Mouse (Mus musculus): Measurements from ENCODE around the gene Selenos. TPM values are rescaled to one million over a fixed set of nuclear protein-coding genes. Genes with fewer than 3 reads are reported as not detected.
"Not testable (repeated sequence)": the region's sequence is repeated elsewhere in the genome, so short reads cannot be mapped to it uniquely, and the experiment has no call there.

Selenos gene
- 10 to 100 TPM; 53.0 to 58.2 TPM for total RNA-seq (2021)
- long read RNA-seq, transcript Selenos-201 (6 exons, 1,191 nt) = major isoform, 83 of 91 reads
- long read RNA-seq, partial matches to known transcripts = 1 of 91 reads
- long read RNA-seq, other reads (novel, unspliced or antisense) = 1 of 91 reads

- peak; percentile 94 to 95 for DNase-seq (ENCODE audit: low spot score in 2 of 2)
Measured at GRCm38 (mm10) chr7:66079364-66080230, at the start of gene Selenos. Gene Selenos, plus strand, starts transcription at chr7:66079649.

DNA sequence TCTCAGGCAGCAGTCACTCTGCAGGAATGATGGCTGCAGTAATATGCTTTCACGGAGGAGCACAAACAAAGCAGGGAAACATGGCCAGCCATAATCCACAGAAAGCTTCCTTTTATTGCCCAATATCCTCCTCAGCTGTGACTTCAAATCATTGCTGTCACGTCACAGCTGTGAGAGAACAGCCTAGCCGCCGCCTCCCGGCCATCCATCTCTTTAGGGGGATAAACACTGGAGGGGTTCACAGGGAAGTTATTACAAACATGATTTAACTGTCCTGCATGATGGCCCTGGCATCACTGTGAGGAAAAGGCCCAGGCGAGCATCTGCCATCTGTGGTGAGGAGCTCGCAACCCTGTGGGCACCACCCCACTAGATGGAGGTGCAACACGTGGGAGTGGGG lies 42.6 kb upstream of the Selenos start:
- DNase-seq (ENCODE audit: low spot score in 2 of 2) = no peak

DNA sequence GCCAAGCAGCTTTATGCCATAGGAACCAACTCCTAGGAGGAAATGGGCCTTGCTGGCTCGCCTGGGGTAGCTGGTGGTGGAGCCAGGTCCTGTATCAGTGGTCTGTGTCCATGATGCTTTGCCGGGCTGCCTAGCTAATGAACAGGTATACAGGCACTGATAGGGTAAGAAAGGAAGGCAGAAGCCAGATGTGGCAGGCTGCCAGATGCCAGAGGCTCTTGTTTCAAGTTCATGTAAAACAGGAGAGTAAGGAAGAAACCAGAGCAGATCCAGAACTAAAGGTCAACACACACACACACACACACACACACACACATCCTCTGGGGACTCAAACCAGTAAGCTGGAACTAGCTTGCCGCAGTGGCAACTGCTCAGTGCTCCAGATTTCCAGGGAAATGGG lies 41.2 kb upstream of the Selenos start:
- no peak for DNase-seq (ENCODE audit: low spot score in 2 of 2)

DNA sequence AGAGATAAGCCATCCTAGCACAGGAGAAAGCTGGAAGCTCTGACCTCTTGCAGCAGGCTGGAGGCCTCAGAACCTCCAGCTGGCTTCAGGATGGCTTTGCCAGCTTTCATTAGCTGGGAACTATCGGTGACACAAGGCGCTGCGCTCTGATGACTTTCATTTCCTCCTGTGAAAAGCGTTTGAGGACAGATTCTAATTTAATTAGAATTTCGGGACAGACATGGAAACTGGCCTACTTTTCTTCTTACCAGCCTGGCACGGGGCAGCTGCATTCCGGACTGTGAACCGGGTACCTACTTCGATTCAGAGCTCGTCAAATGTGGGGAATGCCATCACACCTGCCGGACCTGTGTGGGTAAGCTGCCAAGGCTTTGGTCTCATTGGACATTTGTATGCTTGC lies 40.7 kb upstream of the Selenos start:
- no peak for DNase-seq (ENCODE audit: low spot score in 2 of 2)

- DNase-seq (ENCODE audit: low spot score in 2 of 2) = no peak
Measured at GRCm38 (mm10) chr7:66040026-66040814, 39.2 kb upstream of the Selenos start.

DNA sequence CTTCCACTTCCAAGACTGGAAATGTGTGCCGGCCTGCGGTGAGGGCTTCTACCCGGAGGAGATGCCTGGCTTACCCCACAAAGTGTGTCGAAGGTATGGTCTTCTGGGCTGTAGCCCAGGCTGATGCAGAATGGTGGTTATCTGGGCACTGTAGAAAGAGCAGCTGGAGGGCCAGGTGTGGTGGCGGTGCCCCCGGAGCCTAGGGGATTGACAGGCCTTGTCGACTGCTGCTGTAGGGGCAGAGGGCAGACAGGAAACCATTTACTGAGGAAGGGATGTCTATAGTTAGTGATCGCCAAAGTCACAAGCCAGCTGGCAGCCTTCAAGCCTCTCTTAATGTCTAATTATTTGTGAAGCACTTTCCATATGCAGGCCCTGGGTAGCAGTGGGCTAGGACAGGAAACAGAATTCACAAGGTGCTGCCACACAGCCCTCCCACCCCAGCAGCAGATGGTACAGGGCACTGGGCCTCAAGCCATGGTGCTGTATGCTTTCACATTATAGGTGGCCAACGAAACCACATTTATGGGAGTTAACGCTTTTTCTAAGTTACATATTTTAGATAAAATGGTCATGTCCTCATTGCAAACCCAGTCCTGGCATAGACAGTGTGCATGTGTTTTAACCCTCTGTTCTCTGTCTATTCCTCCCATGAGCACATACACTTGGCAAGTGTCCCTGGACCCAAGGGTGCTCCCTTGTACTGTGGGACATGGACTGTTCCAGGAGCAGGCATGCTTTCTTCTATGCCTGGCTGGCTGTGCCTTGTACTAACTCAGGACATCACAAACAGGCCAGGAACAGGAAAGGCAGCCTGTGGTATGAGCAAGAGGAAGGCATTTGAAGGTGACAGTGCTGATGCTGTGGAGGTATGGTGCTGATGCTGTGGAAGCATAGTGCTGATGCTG lies 35.6 kb upstream of the Selenos start, which contains the start of gene Gm45213:
Gene Gm45213 (plus strand): TSS at position 51 of the 908 bp plus-strand sequence.
- no peak for DNase-seq (ENCODE audit: low spot score in 2 of 2)

GRCm38 (mm10) chr7:66044617-66045016 lies 34.8 kb upstream of the Selenos start:
- no peak for DNase-seq (ENCODE audit: low spot score in 2 of 2)

- DNase-seq (ENCODE audit: low spot score in 2 of 2) = no peak
Measured at GRCm38 (mm10) chr7:66046921-66047918, 32.2 kb upstream of the Selenos start.

DNA sequence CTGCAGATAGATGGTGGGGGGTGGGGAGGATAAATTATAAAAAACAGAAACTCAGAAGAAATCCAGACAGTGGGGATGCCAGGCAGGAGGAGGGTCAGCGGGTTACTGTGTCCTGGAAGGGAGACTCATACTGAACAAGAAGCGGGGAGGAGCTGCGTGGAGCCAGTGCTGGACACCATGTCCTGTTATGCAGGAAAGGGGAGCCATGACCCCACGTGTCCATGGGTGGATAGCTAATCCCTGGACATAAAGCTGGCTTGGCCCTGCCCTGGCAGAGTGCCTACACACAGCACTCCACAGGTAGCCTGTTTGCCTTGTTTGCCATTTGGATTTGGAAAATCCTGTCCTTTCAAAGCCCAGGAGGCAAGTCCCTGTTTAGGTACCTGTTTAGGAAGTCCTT lies 31.5 kb upstream of the Selenos start:
- DNase-seq (ENCODE audit: low spot score in 2 of 2) = no peak

DNA sequence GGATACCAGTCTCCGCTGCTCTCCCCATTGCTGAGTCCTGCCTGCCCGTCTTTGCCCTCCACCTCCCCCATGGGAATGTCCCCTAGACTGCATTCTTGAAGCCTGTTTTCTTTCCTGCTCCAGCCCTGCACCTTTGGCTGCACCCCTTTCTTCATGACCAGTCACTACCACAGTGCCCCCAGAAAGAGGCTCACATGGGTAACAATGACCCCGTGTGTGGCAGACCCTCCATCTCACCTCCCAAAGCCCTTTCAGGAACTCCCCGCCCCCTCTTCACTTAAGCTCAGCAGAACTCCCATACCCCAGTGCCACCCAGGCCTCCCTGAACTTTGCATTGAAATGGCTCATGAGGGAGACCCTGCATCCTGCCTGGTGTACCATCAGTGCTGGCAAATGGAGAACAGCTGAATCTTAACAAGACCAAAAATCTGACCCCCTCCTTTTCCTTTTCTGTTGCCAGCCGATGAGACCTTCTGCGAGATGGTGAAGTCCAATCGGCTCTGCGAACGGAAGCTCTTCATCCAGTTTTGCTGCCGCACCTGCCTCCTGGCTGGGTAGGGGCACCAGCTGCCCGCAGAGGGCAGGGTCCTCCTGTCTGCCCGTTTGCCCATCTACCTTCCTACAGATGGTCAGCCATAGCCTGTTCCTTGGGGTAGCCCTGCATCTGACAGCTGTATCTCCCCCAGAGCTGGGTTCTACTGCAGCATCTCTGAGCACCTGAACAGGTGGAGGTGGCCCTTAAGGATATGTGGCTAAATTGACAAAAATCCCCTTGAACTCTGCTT lies 30.8 kb upstream of the Selenos start:
- DNase-seq (ENCODE audit: low spot score in 2 of 2) = no peak

- DNase-seq (ENCODE audit: low spot score in 2 of 2) = no peak
Measured at GRCm38 (mm10) chr7:66053946-66054483, 25.4 kb upstream of the Selenos start.

DNA sequence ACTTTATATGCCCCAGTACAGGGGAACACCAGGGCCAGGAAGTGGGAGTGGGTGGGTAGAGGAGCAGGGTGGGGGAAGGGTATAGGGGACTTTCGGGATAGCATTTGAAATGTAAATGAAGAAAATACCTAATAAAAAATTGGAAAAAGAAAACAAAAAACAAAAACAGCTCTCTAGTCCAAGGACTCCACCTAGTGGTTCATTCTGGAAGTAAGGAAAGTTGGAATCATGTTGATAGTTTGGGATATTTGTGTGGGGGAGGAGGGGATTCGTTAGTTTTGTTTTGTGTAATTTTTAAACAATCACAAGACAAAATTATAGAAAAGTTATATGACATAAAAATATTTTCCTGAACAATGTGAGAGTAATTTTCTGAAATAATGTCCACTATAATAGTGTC lies 24.1 kb upstream of the Selenos start:
- DNase-seq (ENCODE audit: low spot score in 2 of 2) = not testable (repeated sequence)

DNA sequence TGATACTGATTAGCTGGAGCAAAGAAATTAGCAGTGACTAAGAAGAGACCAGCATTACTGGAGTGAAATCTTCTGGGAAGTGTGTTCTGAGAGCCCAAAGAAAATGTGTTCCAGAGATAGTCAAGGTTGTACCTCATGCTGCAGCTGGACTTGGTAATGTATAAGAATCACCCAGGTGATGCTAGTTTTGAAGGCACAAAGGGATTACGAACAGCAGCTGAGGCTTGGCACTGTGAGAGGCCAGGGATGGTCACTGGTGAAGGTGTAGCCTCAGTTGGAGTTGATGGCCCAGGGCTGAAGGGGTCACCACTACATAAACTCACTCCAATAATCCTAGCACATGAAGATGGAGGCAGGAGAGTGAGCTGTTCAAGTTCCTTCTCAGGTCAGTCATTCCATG lies 20.7 kb upstream of the Selenos start, which contains the start of gene Snrpa1:
Gene Snrpa1 (plus strand): TSS at position 301 of the 400 bp plus-strand sequence.
- DNase-seq (ENCODE audit: low spot score in 2 of 2) = no peak

DNA sequence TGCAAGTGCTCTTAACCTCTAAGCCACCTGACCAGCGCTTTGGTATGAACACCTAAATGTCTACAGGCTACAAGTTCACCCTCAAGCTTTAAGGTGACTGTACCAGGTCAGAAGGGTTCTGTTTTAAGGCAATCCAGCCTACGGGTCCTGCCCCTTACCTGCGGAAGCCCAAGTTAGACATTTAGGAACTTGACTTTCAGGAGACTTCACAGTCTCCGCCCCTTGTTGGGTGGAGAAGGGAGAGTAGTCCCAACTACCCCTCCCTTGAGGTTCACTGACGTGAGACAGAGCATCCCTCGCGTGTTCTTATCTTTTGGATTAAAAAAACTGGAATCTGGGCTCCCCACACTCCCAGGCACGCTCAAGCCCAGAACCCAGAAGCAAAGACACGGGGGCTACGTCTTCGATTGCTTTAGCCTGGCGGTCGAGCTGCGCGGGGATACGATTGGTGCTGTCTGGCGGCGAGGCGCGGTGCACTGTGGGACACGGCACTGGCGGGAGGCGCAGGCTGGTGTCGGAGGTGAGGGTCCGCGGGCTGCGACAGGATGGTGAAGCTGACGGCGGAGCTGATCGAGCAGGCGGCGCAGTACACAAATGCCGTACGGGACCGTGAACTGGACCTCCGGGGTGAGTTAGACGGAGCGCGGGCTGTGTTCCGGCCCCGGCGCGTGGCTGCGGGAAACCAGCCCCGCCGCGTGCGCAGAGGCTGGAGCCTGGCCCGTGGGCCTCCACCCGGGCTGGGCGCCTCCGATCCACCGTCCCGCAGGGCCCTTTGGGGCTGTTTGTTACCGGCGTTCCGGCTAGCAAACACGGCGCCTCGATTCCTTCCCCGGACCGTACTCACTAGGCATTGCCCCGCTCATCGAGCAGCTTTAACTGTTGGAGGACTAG lies 19.1 kb upstream of the Selenos start:
- DNase-seq (ENCODE audit: low spot score in 2 of 2) = peak; percentile 87 to 94

DNA sequence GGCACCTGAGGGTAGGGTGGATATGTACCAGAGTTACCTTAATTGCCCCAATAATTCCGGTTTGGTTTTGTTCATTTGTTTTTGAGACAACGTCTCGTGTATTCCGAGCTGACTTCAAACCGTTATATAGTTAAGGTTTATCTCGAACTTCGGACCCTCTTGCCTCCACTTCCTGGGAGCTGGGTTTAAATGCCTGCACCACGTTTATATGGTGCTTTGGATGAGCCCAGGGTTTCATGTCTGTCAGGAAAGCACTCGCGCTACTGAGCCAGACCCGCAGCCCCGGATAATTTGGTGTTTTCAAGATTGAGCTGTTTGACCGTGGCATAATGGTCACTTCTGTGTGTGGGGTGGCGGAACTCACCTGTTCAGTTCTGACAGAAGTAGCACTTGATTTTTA lies 18.4 kb upstream of the Selenos start:
- no peak for DNase-seq (ENCODE audit: low spot score in 2 of 2)

GRCm38 (mm10) chr7:66076411-66076810 lies 3.0 kb upstream of the Selenos start:
- DNase-seq (ENCODE audit: low spot score in 2 of 2) = peak in 1 of 2 experiments; percentile 32

DNA sequence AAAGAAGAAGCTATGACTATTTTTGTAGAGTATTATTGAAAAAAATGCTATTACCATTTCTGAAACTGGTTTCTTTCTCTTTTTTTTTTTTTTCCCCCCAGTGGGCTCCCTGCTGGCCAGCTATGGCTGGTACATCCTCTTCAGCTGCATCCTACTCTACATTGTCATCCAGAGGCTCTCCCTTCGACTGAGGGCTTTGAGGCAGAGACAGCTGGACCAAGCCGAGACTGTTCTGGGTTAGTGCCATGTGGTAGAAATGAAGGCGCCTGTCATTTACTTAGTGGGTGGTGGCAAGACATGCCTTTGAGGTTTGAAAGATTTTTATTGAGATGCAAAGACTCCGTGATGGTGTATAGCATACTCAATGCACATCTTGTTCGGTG lies 773 bp downstream of the Selenos start:
- no peak for DNase-seq (ENCODE audit: low spot score in 2 of 2)
